Mouse (Mus musculus) CD8-positive naive resting alpha-beta T cell, adult 2 months (primary cell): ENCODE measurements around the gene Rps6ka2.

ENCODE experiments used
- DNase-seq, 2 experiments: peaks; one replicate each; pipeline ENCODE4 v3.0.0; 2022; ENCODE audit warnings: low read depth in 2 of 2, low spot score in 2 of 2

Rps6ka2 gene

GRCm38 (mm10) chr17:7219044-7219718 is 49.3 kb downstream of the Rps6ka2 start:
- DNase-seq: no peak

- no peak for DNase-seq
These were observed 51.4 kb downstream of the Rps6ka2 start for GRCm38 (mm10) chr17:7221310-7221709.

- no peak for DNase-seq
These were observed 52.3 kb downstream of the Rps6ka2 start for GRCm38 (mm10) chr17:7222198-7222597.

GRCm38 (mm10) chr17:7228545-7228944 is 58.6 kb downstream of the Rps6ka2 start:
- DNase-seq: no peak

GRCm38 (mm10) chr17:7231312-7231711 is 61.4 kb downstream of the Rps6ka2 start:
- no peak for DNase-seq

- DNase-seq: no peak
These were observed 61.9 kb downstream of the Rps6ka2 start for GRCm38 (mm10) chr17:7231790-7232189.

GRCm38 (mm10) chr17:7232400-7232799 is 62.5 kb downstream of the Rps6ka2 start:
- DNase-seq: no peak

- no peak for DNase-seq
These were observed 63.3 kb downstream of the Rps6ka2 start for GRCm38 (mm10) chr17:7233197-7233596.

GRCm38 (mm10) chr17:7237706-7238105 is 67.8 kb downstream of the Rps6ka2 start:
- DNase-seq: no peak

GRCm38 (mm10) chr17:7238766-7239165 is 68.9 kb downstream of the Rps6ka2 start:
- no peak for DNase-seq

- no peak for DNase-seq
These were observed 70.6 kb downstream of the Rps6ka2 start for GRCm38 (mm10) chr17:7240526-7240925.

GRCm38 (mm10) chr17:7245078-7245477 is 75.2 kb downstream of the Rps6ka2 start:
- DNase-seq: no peak

- DNase-seq: no peak
These were observed 77.1 kb downstream of the Rps6ka2 start for GRCm38 (mm10) chr17:7246893-7247556.

- no peak for DNase-seq
These were observed 80.5 kb downstream of the Rps6ka2 start for GRCm38 (mm10) chr17:7250373-7250772.

- no peak for DNase-seq
These were observed 87.3 kb downstream of the Rps6ka2 start for GRCm38 (mm10) chr17:7257208-7257607.

- no peak for DNase-seq
These were observed 88.9 kb downstream of the Rps6ka2 start for GRCm38 (mm10) chr17:7258748-7259359.

- no peak for DNase-seq
These were observed 90.4 kb downstream of the Rps6ka2 start for GRCm38 (mm10) chr17:7260360-7260759.

GRCm38 (mm10) chr17:7262056-7262455 is 92.1 kb downstream of the Rps6ka2 start:
- no peak for DNase-seq

GRCm38 (mm10) chr17:7262620-7263019 is 92.7 kb downstream of the Rps6ka2 start:
- DNase-seq: no peak

GRCm38 (mm10) chr17:7264610-7265009 is 94.7 kb downstream of the Rps6ka2 start:
- no peak for DNase-seq

GRCm38 (mm10) chr17:7265291-7265690 is 95.4 kb downstream of the Rps6ka2 start:
- DNase-seq: no peak

- DNase-seq: no peak
These were observed 95.9 kb downstream of the Rps6ka2 start for GRCm38 (mm10) chr17:7265705-7266368.
